Mouse (Mus musculus) monocyte, adult 5-6 weeks (primary cell): ENCODE measurements around the gene Prpsap2. TPM values are rescaled to one million over a fixed set of nuclear protein-coding genes. Genes with fewer than 3 reads are reported as not detected.
A peak's percentile ranks its signal among the peaks of the same experiment; 100 is the strongest.
"Not testable (repeated sequence)": the region's sequence is repeated elsewhere in the genome, so short reads cannot be mapped to it uniquely, and the experiment has no call there.

Experiments
- ATAC-seq: fragments of 153-309, 156-312 bp; replicated peaks from 2 replicates; pipeline ENCODE4 v1.8.0; 2017; ENCODE audit warnings: mild to moderate bottlenecking; ENCODE audit not compliant: low TSS enrichment, insufficient number of reproducible peaks, severe bottlenecking, poor library complexity, low FRiP score
- total RNA-seq: library from RNA; stranded (forward); fragments of 200-1000, 200-491, 200-594 nt; gene quantifications from 3 replicates; pipeline ENCODE4 v1.2.3, GENCODE M21; 2017

Prpsap2 gene
- 40.0 to 51.1 TPM (median 48.5 TPM) in 3 replicates for total RNA-seq

DNA sequence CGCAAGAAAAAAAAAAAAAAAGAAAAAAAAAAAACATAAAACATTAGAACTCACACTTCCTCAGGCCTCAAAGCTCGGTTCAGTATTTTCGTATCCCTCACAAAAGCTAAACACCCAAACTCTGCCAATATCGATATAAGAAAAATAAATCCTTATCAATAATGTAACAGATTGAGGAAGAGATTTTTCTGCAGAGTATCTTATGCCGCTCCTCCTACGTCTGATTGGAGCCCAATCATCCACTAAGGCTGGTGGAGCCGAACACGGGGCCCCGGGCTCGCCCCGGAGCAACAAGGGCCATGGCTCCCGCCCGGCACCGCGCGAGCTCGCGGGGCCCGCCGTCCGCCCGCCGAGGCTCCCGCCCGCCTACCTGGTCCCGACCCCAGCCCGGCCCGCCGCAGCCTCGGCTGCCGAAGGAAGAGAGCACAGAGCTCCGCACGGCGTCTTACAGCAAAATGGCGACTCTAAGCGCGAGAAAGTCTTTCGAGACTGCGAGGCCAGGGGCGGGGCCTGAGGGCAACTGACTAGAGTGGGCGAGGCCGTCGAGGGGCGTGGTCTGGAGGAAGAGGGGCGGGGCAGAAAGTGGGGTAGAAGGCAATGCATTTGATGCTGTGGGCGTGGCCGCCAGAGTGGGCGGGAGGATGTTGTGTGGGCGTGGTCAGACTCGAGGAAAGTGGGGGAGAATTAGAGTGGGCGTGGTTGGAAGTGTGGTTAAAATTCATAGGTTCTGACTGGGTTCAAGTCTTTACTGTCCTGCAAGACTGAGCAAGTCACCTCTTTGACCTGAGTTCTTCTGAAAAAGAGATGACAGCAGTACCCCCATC, at the start of gene Prpsap2:
Prpsap2 (minus strand) TSS at position 505 of the 824 bp plus-strand sequence.
- ATAC-seq: peak; percentile 99

GRCm38 (mm10) chr11:61809793-61810192, 47.9 kb upstream of the Prpsap2 start:
- ATAC-seq: no peak

DNA sequence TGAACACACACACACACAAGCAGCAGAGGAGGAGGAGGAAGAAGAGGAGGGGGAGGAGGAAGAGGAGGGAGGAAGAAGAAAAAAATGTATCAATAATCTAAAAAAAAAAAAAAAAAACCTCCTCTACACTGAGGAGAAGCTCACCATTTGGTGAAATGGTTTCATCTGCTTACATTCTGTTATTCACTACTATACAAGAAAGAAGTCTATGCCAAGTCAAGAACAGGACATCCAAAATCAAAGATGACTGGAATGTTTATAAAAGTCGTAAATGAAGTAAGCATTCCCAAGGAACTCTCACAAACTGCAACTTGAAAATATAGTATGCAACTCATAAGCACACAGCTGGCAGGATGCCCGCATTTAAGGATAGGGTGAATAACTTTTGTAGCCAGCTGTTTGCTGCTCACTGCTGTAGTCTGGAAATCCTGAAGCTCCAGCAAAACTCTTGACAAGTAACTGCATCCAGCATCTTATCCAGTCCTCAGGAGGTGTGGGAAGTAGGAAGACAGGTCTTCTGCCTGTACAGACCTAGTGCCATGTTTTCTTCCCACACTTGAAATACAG, 46.7 kb upstream of the Prpsap2 start:
- ATAC-seq: no peak

DNA sequence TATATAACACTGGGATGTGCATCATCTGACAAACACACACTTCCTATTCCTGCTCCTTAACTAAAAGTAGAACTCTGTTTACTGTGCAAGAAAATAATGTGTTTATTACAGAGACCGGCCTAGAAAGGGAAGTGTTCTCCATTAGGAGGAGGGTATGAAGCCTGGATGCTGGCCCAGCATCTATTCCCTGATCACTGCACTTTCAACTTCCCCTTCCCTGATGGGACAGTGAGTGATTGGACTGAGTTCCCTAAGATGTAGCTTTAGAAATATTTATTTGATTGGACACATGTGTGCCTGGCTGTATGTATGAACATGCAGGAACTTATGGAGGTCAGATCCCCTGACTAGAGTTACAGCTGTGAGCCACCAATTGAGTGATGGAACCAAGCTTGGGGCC, 31.6 kb upstream of the Prpsap2 start:
- ATAC-seq: no peak

- no peak for ATAC-seq
Observed at GRCm38 (mm10) chr11:61788550-61788949, 26.7 kb upstream of the Prpsap2 start.

- not testable (repeated sequence) for ATAC-seq
Observed at GRCm38 (mm10) chr11:61782526-61782925, 20.6 kb upstream of the Prpsap2 start.

DNA sequence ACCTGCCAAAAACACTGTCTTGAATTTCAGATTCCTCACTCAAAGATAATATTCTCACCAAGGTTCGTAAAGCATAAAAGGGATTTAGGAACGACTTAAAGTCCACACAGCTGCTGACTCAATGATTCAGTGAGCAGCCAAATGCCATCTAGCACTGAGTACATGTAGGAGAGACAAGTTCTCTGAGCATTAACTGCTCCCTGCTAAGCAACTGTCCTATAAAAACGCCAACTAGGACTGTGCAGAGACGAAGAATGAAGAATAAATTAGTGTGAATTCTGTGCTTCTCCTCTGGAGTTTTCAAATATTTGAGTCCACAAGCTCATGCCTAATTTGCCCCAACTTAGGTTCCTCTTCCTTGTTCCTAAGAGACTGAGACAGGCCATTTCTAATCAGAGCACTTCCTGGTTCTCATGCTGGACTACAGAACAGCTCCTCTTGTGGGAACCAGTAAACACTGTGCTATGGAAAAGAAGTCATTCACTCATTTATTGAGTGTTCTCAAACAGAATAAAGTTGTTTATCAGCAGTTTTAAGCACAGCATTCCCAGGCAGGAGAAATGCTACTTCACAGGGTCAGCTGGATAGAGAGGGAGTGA, 12.8 kb upstream of the Prpsap2 start:
- peak; percentile 53; the same call in 1 of the 2 replicates for ATAC-seq

- 0 out of 2 replicates have a peak, but pooled peaks have one; percentile 40 for ATAC-seq
Observed at GRCm38 (mm10) chr11:61760518-61760917, 1.4 kb downstream of the Prpsap2 start.

GRCm38 (mm10) chr11:61757151-61757550, 4.7 kb downstream of the Prpsap2 start:
- no peak for ATAC-seq

DNA sequence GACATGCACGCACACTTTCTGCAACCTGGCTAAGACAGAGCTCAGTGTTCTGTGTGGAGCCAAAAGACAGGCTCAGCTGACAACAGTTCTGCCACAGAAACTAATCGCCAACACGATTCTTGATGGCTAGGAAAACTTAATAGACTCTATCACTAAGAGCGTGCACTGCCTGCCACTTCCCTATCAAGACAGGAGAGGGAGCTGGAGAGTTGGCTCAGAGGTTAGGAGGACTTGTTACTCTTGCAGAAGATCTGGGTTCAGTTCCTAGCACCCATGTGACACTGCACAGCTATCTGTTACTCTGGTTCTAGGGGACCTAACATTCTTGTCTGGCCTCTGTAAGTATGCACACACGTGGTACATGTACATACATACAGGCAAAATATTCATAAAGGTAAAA, 10.3 kb downstream of the Prpsap2 start:
- ATAC-seq: no peak

DNA sequence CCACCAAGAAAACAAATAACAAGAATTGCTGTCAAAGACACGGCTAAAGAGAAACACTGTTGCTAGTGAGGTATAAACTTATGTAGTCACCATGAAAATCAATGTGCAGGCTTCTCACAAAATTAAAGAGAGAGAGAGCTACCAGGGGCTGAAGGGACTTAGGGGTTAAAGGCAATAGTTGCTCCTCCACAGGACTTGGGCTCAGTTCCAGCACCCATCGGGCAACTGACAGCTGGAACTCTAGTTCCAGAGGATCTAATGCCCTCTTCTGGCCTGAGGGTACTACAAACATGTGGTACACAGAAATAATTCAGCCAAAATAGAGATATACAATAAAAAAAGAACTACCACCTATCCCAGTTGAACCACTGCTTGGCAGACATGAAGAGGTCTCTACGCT, 14.7 kb downstream of the Prpsap2 start:
- no peak for ATAC-seq

DNA sequence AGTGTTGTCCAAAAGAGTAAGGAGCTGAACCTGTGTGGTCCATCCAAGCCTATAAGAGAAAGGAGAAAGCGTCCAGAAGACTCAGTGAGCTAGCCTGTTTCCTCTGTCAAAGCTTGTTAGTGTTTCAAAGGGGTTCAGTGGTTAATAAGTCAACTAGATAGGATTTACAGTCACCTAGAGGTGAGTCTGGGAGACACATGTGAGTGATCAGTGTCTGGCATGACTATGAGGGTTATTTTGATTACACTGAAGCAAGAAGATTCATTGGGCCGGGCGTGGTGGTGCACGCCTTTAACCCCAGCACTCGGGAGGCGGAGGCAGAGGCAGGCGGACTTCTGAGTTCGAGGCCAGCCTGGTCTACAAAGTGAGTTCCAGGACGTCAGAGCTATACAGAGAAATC, 16.1 kb downstream of the Prpsap2 start:
- ATAC-seq: no peak

DNA sequence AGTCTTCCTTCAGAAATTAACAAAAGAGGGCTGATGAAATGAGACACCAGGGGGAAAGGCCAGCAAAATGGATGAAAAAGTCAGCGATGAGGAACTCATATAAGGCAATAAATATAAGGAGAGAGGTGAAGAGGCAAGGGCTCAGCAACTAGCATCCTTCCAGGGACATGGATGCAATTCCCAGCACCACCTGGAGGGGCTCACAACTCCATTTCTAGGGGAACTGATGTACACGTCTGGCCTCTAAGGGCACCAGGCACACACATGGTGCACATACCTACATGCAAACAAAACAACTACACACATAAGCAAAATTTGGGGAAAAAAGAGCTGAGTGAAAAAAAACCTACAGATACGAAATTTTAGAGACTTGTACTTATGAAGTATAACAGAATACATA, 17.4 kb downstream of the Prpsap2 start:
- no peak for ATAC-seq

DNA sequence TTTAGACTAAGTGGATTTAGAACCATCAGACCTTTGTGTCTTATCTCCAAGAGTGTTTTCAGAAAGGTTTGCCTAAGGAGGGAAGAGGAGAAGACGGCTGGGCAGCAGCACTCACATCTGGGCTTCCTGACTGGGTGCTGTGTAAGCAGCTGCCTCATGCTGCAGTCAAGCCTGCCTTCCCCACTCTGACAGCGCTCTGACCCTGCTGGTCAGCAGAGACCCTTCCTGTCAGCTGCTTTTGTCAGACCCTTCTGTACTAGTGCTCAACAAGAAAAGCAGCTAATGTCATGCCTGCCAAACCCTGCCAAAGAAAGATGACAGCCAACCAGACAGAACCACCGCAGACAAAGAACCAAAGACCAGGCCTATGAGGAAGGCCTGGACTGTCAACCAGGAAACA, 18.1 kb downstream of the Prpsap2 start:
- no peak for ATAC-seq

GRCm38 (mm10) chr11:61740500-61740899, 21.4 kb downstream of the Prpsap2 start:
- ATAC-seq: no peak

DNA sequence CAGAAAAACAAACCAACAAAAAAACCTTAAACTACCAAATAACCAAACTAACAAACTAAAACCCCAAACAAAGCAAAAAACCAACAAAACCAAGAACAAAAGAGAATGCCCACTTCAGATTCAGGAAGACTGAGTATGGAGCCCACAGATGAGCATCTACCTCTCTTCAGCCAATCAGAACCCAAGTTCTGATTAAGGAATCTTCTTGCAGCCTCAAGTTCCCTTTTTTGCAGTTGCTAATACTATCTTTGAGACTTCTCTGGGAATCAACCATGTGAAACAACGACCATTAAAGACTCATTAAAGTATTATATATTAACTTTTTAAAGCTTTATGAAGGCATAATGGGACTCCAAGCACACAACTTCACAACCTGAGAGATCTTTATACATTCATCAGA, 24.6 kb downstream of the Prpsap2 start:
- ATAC-seq: no peak

DNA sequence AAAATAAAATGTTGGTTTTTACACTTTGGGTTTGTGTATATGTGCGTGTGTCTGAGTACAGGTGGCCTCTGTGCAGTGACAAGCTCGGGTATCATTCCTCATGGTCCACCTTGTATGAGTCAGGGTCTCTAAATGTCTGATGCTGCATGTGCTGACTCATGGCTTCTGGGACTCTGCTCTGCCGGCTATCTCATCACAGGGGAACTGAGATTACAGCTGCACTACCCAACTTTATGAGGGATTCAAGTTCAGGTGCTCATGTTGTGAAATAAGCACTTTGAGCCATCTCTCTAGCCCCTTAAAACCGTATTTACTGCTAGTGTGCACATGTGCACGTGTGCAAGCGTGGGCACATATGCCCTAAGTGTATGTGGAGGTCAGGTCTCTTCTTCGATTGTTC, 29.2 kb downstream of the Prpsap2 start:
- no peak for ATAC-seq

DNA sequence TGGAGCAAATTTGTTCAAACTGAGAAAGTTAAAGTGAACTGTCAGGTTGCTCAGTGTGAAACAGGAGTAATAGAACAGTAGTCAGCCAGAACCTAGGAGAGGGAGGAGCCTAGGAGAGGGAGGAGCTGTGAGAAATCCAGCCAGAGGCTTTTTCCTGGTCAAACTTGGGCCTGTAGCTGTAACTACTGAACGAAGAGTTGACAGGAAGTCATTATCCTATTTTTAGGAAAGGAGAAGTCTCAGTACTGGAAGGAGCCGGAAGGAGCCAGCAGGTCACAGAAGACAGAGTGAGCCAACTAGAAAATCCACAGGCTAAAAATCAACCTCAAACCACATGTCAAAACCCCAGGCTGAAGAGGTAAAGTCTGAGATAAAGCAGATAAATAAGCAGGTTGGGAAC, 33.9 kb downstream of the Prpsap2 start:
- ATAC-seq: no peak

GRCm38 (mm10) chr11:61722077-61722476, 39.8 kb downstream of the Prpsap2 start:
- no peak for ATAC-seq

GRCm38 (mm10) chr11:61720636-61721035, 41.3 kb downstream of the Prpsap2 start, which contains the start of gene Slc5a10:
TSS of gene Slc5a10 (minus strand) at chr11:61720826.
- ATAC-seq: no peak
